Mouse (Mus musculus): ENCODE data around the gene Sugt1. TPM values are rescaled to one million over a fixed set of nuclear protein-coding genes. Genes with fewer than 3 reads are reported as not detected.

Sugt1 gene
- polyA plus RNA-seq, 1 experiment from 2014 or later: 127 TPM

DNA sequence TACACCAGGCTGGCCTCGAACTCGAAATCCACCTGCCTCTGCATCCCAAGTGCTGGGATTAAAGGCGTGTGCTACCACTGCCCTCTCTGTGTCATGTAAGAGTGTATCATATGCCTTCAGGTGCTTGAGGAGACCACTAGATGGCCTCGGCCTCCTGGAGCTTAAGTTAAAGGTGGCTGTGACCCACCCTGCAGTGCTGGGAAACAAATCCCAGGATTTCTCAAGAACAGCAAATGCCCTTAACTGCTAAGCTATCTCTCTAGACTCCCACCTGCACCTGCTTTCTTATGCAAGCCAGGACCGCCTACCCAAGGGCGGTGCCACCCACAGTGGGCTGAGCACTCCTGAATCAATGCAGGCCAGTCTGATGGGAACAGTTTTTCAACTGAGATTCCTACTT, 22.7 kb upstream of the Sugt1 start:
- no peak for ATAC-seq (ENCODE audit: insufficient number of reproducible peaks, insufficient read depth, low FRiP score, low read depth)
- Histone ChIP-seq H3K9me3 (ENCODE audit: control insufficient read depth, low read depth, low read length) (no peaks in the 10 kb centered on the region), H3K4me2 (replicated peaks; ENCODE audit: low read depth, low read length) (no peak overlapping the region), H3K27ac (ENCODE audit: low read length) (no peak overlapping the region), H3K27me3 (ENCODE audit: control insufficient read depth, insufficient read depth, low read length) (no peaks in the 10 kb centered on the region), H3K36me3 (ENCODE audit: control insufficient read depth, insufficient read depth, low read length) (peaks cover 28% of the 10 kb centered on the region), H3K9ac (replicated peaks; ENCODE audit: low read depth, low read length) (no peak overlapping the region), H3K4me3 (ENCODE audit: low read depth, low read length) (no peak overlapping the region), H3K4me1 (ENCODE audit: control insufficient read depth, insufficient read depth, low read length) (no peaks in the 10 kb centered on the region)
- WGBS: 71% methylated on average over 6 of the region's 6 CpGs

DNA sequence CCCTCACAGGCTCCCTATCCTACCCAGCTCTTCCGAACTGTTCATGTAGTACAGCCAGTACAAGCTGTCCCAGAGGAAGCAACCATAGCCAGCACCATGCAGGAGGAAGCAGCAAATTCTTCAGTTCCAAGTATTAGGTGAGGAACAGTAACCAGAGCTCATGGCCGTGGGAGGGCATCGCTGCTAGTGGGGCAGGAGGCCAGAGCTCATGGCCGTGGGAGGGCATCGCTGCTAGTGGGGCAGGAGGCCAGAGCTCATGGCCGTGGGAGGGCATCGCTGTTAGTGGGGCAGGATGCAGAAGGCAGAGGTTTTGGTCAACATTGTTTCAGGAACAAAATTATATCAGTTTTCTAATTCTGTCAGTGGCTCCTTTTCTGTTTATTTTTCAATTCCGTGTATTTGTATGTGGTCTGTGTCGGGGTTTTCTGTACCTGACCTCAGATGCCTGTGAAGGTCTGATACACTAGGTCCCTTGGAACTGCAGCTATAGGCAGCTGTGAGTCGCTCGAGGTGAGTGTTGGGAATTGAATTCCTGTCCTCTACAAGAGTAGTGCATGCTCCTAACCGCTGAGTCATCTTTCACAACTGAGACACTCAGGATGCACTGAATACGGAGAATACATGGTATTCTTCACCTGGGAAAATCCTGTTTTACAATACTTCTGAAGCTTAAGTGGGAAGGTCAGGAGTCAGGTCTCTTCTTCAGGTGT, 13.9 kb upstream of the Sugt1 start:
- Histone ChIP-seq H3K36me3 (ENCODE audit: control insufficient read depth, insufficient read depth, low read length) (peaks cover 4% of the 10 kb centered on the region; the same call in 1 of the 2 replicates), H3K9ac (replicated peaks; ENCODE audit: low read depth, low read length) (no peak overlapping the region), H3K27ac (ENCODE audit: low read length) (no peak overlapping the region), H3K9me3 (ENCODE audit: control insufficient read depth, low read depth, low read length) (no peaks in the 10 kb centered on the region), H3K4me1 (ENCODE audit: control insufficient read depth, insufficient read depth, low read length) (no peaks in the 10 kb centered on the region), H3K27me3 (ENCODE audit: control insufficient read depth, insufficient read depth, low read length) (no peaks in the 10 kb centered on the region), H3K4me3 (ENCODE audit: low read depth, low read length) (no peak overlapping the region), H3K4me2 (replicated peaks; ENCODE audit: low read depth, low read length) (no peak overlapping the region)
- ATAC-seq (ENCODE audit: insufficient number of reproducible peaks, insufficient read depth, low FRiP score, low read depth): no peak
- 86% methylated on average over 13 of the region's 13 CpGs for WGBS

DNA sequence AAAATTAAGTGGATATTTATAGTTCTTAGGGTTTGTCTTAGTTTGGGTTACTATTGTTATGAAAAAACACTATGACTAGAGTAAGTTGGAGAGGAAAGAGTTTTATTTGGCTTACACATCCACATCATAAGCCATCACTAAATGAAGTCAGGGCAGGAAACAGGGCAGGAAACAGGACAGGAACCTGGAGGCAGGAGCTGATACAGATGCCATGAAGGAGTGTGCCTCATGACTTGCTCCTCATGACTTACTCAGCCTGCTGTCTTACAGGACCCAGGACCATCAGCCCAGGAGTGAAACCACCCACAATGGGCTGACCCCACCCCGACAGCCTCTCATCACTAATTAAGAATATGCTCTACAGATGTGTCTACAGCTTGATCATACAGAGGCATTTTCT, 13.1 kb upstream of the Sugt1 start:
- no peak for ATAC-seq (ENCODE audit: insufficient number of reproducible peaks, insufficient read depth, low FRiP score, low read depth)
- Histone ChIP-seq H3K27ac (ENCODE audit: low read length) (no peak overlapping the region), H3K4me2 (replicated peaks; ENCODE audit: low read depth, low read length) (no peak overlapping the region), H3K9me3 (ENCODE audit: control insufficient read depth, low read depth, low read length) (no peaks in the 10 kb centered on the region), H3K27me3 (ENCODE audit: control insufficient read depth, insufficient read depth, low read length) (no peaks in the 10 kb centered on the region), H3K9ac (replicated peaks; ENCODE audit: low read depth, low read length) (no peak overlapping the region), H3K36me3 (ENCODE audit: control insufficient read depth, insufficient read depth, low read length) (peaks cover under 1% of the 10 kb centered on the region; the same call in 1 of the 2 replicates), H3K4me1 (ENCODE audit: control insufficient read depth, insufficient read depth, low read length) (no peaks in the 10 kb centered on the region), H3K4me3 (ENCODE audit: low read depth, low read length) (no peak overlapping the region)
- 90% methylated on average over 1 of the region's 1 CpGs for WGBS

DNA sequence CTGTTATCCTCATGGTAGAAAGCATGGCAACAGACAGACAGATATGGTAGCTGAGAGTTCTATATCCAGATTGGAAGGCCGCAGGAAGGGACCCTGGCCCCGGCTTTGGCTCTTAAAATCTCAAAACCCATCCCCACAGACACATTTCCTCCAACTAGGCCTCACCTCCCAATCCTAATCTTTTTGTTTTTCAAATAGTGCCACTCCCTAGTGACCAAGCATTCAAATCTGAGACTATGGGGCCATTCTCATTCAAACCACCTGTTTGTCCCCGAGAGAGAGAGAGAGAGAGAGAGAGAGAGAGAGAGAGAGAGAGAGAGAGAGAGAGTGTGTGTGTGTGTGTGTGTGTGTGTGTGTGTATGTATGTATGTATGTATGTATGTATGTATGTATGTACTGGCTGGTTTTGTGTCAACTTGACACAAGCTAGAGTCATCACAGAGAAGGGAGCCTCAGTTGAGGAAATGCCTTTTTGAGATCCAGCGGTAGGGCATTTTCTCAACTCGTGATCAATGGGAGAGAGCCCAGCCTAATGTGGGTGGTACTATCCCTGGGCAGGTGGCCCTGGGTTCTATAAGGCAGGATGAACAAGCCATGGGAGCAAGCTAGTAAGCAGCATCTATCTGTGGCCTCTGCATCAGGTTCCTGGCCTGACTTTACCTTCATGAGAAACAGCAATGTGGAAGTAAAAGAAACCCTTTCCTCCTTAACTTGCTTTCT, 3.8 kb upstream of the Sugt1 start:
- Histone ChIP-seq H3K4me3 (ENCODE audit: low read depth, low read length) (no peak overlapping the region), H3K27ac (ENCODE audit: low read length) (no peak overlapping the region), H3K4me1 (ENCODE audit: control insufficient read depth, insufficient read depth, low read length) (0 out of 2 replicates have a peak, but pooled peaks cover 9% of the 10 kb centered on the region), H3K4me2 (replicated peaks; ENCODE audit: low read depth, low read length) (no peak overlapping the region), H3K9me3 (ENCODE audit: control insufficient read depth, low read depth, low read length) (no peaks in the 10 kb centered on the region), H3K36me3 (ENCODE audit: control insufficient read depth, insufficient read depth, low read length) (no peaks in the 10 kb centered on the region; the same call in 1 of the 2 replicates), H3K27me3 (ENCODE audit: control insufficient read depth, insufficient read depth, low read length) (no peaks in the 10 kb centered on the region), H3K9ac (replicated peaks; ENCODE audit: low read depth, low read length) (no peak overlapping the region)
- ATAC-seq (ENCODE audit: insufficient number of reproducible peaks, insufficient read depth, low FRiP score, low read depth): no peak
- WGBS: 86% methylated on average over 5 of the region's 5 CpGs

DNA sequence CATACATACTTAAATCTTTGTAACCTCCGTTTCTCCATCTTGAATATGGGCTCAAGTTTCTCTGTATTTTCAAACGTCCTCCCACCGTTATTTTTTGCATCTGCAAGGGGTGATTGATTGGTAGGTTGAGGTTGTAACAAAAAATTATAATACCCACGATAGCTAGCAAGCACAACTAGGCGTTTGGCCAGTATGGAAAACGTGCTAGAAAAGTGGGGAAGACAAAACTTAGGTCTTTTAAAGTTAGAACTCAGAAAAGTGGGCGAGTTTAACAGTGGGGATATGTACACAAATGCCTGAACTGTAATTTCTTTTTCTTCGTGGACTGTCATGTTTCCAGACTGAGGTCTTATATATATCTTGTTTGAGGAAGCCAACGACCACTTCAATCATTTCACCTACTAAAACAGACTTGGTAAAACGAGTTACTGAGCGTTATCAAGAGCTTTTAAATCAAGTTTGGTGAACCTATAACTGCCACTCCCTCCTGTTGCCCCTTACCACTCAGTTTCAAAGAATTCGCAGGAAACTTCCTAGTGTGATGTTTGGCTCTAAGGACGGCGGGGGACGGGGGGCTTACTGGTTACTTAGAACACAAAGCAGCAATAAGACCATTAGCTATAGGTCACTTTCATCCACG, 872 bp upstream of the Sugt1 start:
- Histone ChIP-seq H3K36me3 (ENCODE audit: control insufficient read depth, insufficient read depth, low read length) (no peaks in the 10 kb centered on the region), H3K9ac (replicated peaks; ENCODE audit: low read depth, low read length) (peak overlapping the region; percentile 71; the same call in 1 of the 2 replicates)
- WGBS: 31% methylated on average over 16 of the region's 16 CpGs

DNA sequence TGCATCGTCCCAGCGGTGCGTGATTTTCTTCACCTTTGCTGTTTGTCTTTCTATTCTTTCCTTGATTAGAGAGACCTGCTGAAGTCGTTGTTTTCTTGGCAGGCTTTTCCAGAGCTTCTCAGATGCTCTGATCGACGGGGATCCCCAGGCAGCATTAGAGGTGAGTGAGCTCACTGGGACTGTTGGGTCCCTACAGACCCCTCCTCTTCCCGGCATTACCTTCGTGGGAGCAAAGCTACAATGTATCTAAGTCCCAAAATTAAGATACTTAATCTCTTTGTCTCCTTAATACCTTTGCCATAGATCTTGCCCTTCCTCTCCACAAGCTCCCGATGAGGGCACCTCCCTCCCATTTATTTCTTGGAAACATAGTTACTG, 350 bp downstream of the Sugt1 start:
- H3K27ac ChIP-seq (ENCODE audit: low read length): peak overlapping the region; percentile 87; the same call in 1 of the 2 replicates
- peak; percentile 39; the same call in 1 of the 2 replicates for ATAC-seq (ENCODE audit: insufficient number of reproducible peaks, insufficient read depth, low FRiP score, low read depth)
- H3K27me3 ChIP-seq (ENCODE audit: control insufficient read depth, insufficient read depth, low read length): no peaks in the 10 kb centered on the region
- 0 out of 2 replicates have a peak, but pooled peaks cover 9% of the 10 kb centered on the region for H3K4me1 ChIP-seq (ENCODE audit: control insufficient read depth, insufficient read depth, low read length)
- H3K36me3 ChIP-seq (ENCODE audit: control insufficient read depth, insufficient read depth, low read length): no peaks in the 10 kb centered on the region
- H3K9me3 ChIP-seq (ENCODE audit: control insufficient read depth, low read depth, low read length): no peaks in the 10 kb centered on the region
- peak overlapping the region; percentile 86 for H3K4me2 ChIP-seq (replicated peaks; ENCODE audit: low read depth, low read length)
- peak overlapping the region; percentile 71 for H3K9ac ChIP-seq (replicated peaks; ENCODE audit: low read depth, low read length)
- H3K4me3 ChIP-seq (ENCODE audit: low read depth, low read length): peak overlapping the region; percentile 70
- WGBS: under 1% methylated on average over 9 of the region's 9 CpGs

More for the DNA sequence above, 872 bp upstream of the Sugt1 start:
- H3K4me2 ChIP-seq (replicated peaks; ENCODE audit: low read depth, low read length): peak overlapping the region; percentile 65
- no peak for ATAC-seq (ENCODE audit: insufficient number of reproducible peaks, insufficient read depth, low FRiP score, low read depth)
- H3K4me3 ChIP-seq (ENCODE audit: low read depth, low read length): peak overlapping the region; percentile 70
- H3K27ac ChIP-seq (ENCODE audit: low read length): peak overlapping the region; percentile 87
- H3K27me3 ChIP-seq (ENCODE audit: control insufficient read depth, insufficient read depth, low read length): no peaks in the 10 kb centered on the region
- H3K4me1 ChIP-seq (ENCODE audit: control insufficient read depth, insufficient read depth, low read length): 0 out of 2 replicates have a peak, but pooled peaks cover 9% of the 10 kb centered on the region
- no peaks in the 10 kb centered on the region for H3K9me3 ChIP-seq (ENCODE audit: control insufficient read depth, low read depth, low read length)

DNA sequence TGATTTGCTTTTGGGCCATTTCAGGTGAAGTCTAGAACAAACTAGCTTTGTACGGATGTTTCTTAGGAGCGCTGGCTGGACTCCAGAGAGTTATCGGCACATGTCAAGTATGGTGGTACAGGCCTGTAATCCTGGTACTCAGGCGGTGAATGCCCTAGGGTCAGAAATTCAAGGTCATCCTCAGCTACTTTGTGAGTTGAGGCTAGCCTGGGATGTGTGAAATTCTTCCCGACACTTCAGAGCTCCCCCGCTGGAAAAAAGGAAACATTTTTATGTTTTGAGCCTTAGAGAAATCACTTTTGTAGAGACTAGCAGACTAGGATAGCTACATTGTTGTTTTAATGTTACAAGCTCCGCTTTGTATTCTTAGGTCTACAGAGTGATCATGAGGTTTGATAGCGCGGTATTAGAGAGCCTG, 1.1 kb downstream of the Sugt1 start:
- Histone ChIP-seq H3K36me3 (ENCODE audit: control insufficient read depth, insufficient read depth, low read length) (no peaks in the 10 kb centered on the region), H3K4me1 (ENCODE audit: control insufficient read depth, insufficient read depth, low read length) (0 out of 2 replicates have a peak, but pooled peaks cover 9% of the 10 kb centered on the region), H3K9me3 (ENCODE audit: control insufficient read depth, low read depth, low read length) (no peaks in the 10 kb centered on the region), H3K4me3 (ENCODE audit: low read depth, low read length) (peak overlapping the region; percentile 70), H3K9ac (replicated peaks; ENCODE audit: low read depth, low read length) (no peak overlapping the region), H3K27me3 (ENCODE audit: control insufficient read depth, insufficient read depth, low read length) (no peaks in the 10 kb centered on the region), H3K27ac (ENCODE audit: low read length) (no peak overlapping the region), H3K4me2 (replicated peaks; ENCODE audit: low read depth, low read length) (peak overlapping the region; percentile 86)
- WGBS: 84% methylated on average over 9 of the region's 9 CpGs
- ATAC-seq (ENCODE audit: insufficient number of reproducible peaks, insufficient read depth, low FRiP score, low read depth): no peak

DNA sequence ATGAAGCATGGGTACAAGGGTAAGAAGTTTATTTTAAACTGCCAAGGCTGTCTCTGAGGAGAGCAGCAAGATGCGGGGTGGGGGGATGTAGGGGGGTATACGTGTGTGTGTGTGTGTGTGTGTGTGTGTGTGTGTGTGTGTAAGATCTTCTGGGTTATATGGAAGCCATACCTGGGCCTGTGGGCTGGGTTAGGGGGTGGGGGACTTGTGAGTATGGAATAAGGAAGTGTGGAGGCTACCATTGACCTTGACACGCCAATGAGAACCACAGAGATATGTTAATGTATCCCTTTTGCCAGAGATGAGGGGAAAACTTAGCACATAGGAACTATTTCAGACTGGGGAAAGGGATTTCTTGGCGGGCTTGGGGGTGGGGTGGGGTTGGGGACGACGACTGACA, 1.9 kb downstream of the Sugt1 start:
- 90% methylated on average over 6 of the region's 6 CpGs for WGBS
- Histone ChIP-seq H3K9me3 (ENCODE audit: control insufficient read depth, low read depth, low read length) (no peaks in the 10 kb centered on the region), H3K9ac (replicated peaks; ENCODE audit: low read depth, low read length) (no peak overlapping the region), H3K27me3 (ENCODE audit: control insufficient read depth, insufficient read depth, low read length) (no peaks in the 10 kb centered on the region), H3K36me3 (ENCODE audit: control insufficient read depth, insufficient read depth, low read length) (no peaks in the 10 kb centered on the region; the same call in 1 of the 2 replicates), H3K4me2 (replicated peaks; ENCODE audit: low read depth, low read length) (no peak overlapping the region), H3K4me1 (ENCODE audit: control insufficient read depth, insufficient read depth, low read length) (0 out of 2 replicates have a peak, but pooled peaks cover 9% of the 10 kb centered on the region), H3K27ac (ENCODE audit: low read length) (no peak overlapping the region), H3K4me3 (ENCODE audit: low read depth, low read length) (no peak overlapping the region)
- ATAC-seq (ENCODE audit: insufficient number of reproducible peaks, insufficient read depth, low FRiP score, low read depth): no peak
